Mouse (Mus musculus) cerebellum, postnatal 36 days (tissue): ENCODE results near the gene Cntnap3.
"Not testable (repeated sequence)": the region's sequence is repeated elsewhere in the genome, so short reads cannot be mapped to it uniquely, and the experiment has no call there.

Experiments used
- DNase-seq, 2 experiments: peaks; one replicate each; pipeline ENCODE4 v3.0.0; 2021 to 2022; ENCODE audit warnings: mixed read lengths in 2 of 2

Cntnap3 gene

DNA sequence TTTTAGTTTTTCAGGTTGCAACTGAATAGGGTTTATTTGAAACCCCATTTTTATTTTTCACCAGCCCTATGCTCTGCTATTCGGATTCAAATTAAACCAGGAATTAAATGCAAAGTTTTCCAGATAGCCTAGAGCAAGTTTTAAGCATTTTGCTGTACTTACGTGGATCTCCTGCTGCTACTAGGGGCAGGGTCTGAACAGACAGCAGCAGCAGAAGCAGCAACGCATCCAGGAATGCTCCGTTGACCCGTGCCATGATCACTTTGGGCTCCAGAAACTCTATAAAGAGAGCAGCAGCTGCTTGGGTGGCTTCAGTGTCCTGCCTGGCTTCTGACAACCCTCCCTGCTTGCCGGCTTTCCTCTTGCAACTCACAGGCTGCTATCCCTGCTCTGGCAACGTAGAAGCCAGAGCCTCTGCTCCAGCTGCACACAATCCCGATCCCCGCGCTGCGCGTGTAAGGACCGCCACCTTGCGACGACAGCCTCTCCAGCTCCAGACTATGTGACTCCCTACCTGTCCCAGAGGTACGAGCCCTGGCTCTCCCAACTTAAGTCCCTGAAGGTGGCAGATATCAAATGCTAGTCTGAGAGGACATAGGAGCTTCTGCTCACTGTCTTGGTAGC lies at the start of gene Cntnap3:
Cntnap3 (minus strand) TSS at position 371 of the 624 bp plus-strand sequence.
- no peak for DNase-seq

- DNase-seq, result no peak
These were observed 13.4 kb upstream of the Cntnap3 start, which contains the start of gene Spata31 for GRCm38 (mm10) chr13:64917191-64917590. TSS of gene Spata31 (plus strand) at chr13:64917406.

- DNase-seq, result no peak
These were observed 623 bp downstream of the Cntnap3 start for GRCm38 (mm10) chr13:64903132-64903531.

GRCm38 (mm10) chr13:64865397-64865796 lies 38.4 kb downstream of the Cntnap3 start:
- no peak for DNase-seq

- not testable (repeated sequence) for DNase-seq
These were observed 78.9 kb downstream of the Cntnap3 start for GRCm38 (mm10) chr13:64824856-64825255.

GRCm38 (mm10) chr13:64745383-64745782 lies 158.4 kb downstream of the Cntnap3 start:
- DNase-seq, result no peak

DNA sequence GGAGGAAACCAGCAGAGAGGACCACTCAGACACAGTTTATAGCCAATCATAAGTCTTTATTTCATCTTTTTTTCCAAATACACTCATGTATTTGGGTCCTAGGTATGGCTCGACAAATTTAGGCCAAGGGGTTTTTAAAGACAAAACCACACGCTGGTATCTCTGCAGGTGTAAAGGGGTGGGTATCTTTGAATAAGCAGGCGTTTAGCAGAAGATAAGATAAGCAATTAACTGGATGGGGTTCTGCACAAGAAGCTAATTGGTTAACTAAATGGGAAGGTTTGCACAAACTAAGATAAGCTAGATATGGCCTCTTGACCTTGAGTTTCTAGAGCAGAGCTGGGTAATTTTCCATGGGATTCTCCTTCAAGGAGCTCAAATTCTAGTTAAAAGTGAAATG lies 171.5 kb downstream of the Cntnap3 start:
- DNase-seq, result no peak

GRCm38 (mm10) chr13:64716791-64717190 lies 187.0 kb downstream of the Cntnap3 start:
- no peak for DNase-seq

DNA sequence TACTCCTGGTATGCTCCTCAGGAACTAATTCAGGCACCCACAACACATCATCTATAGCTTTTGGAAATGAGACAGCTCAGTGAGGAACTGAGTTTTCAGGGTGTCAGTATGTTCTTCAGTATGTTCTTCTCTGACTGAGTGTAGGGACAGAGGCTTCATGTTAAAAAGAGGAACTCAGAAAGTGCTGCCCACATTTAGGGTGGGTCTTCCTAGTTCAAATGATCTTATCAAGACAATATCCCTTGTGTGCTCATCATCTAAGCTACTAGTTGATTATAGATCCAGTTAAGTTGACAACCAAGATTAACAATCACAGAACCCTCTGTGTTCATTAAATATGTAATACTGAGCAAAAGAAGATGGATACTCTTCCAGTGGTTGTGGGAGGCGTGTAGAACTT lies 211.3 kb downstream of the Cntnap3 start:
- no peak for DNase-seq
